Mouse (Mus musculus): ENCODE measurements at regions not wholly inside any gene's neighbourhood (a gene's known extent, or its start where the extent isn't known, plus 50 kb on each side); places are given as distances from the start of the nearest gene placed in this dataset.

GRCm38 (mm10) chr6:139108263-139108662 is 393.5 kb downstream of the Rergl start:
- ATAC-seq (no peak), DNase-seq (ENCODE audit: low spot score) (no peak)

GRCm38 (mm10) chr6:139103397-139103796 is 398.4 kb downstream of the Rergl start:
- Histone ChIP-seq H3K27ac (ENCODE audit: low read length) (no peak overlapping the region), H3K4me3 (ENCODE audit: low read depth, low read length) (no peak overlapping the region), H3K36me3 (ENCODE audit: insufficient read depth, low read length) (no peaks in the 10 kb centered on the region), H3K9me3 (ENCODE audit: low read length) (no peaks in the 10 kb centered on the region), H3K27me3 (replicated peaks; ENCODE audit: insufficient read depth, low read length) (no peaks in the 10 kb centered on the region), H3K4me1 (ENCODE audit: insufficient read depth, low read depth, low read length) (no peaks in the 10 kb centered on the region), H3K9ac (replicated peaks; ENCODE audit: low read depth) (no peak overlapping the region), H3K4me2 (replicated peaks; ENCODE audit: low read depth, low read length) (no peak overlapping the region)
- TF ChIP-seq CTCF (IDR thresholded peaks at IDR 0.05) (no peak), EP300 (IDR thresholded peaks at IDR 0.05) (no peak)
- ATAC-seq, result no peak
- DNase-seq (ENCODE audit: low spot score), result no peak
- WGBS, result 65% methylated on average over 3 of the region's 3 CpGs

More at GRCm38 (mm10) chr6:139108263-139108662, 393.5 kb downstream of the Rergl start:
- TF ChIP-seq CTCF (IDR thresholded peaks at IDR 0.05) (no peak), EP300 (IDR thresholded peaks at IDR 0.05) (no peak)
- WGBS, result 52% methylated on average over 6 of the region's 6 CpGs
- H3K4me2 ChIP-seq (replicated peaks; ENCODE audit: low read depth, low read length), result no peak overlapping the region
- H3K4me3 ChIP-seq (ENCODE audit: low read depth, low read length), result no peak overlapping the region
- no peaks in the 10 kb centered on the region for H3K36me3 ChIP-seq (ENCODE audit: insufficient read depth, low read length)
- no peak overlapping the region for H3K27ac ChIP-seq (ENCODE audit: low read length)
- H3K9ac ChIP-seq (replicated peaks; ENCODE audit: low read depth), result no peak overlapping the region
- H3K4me1 ChIP-seq (ENCODE audit: insufficient read depth, low read depth, low read length), result no peaks in the 10 kb centered on the region
- H3K27me3 ChIP-seq (replicated peaks; ENCODE audit: insufficient read depth, low read length), result no peaks in the 10 kb centered on the region
- H3K9me3 ChIP-seq (ENCODE audit: low read length), result no peaks in the 10 kb centered on the region

- Histone ChIP-seq H3K27ac (ENCODE audit: low read length) (no peak overlapping the region), H3K4me3 (ENCODE audit: low read depth, low read length) (no peak overlapping the region), H3K36me3 (ENCODE audit: insufficient read depth, low read length) (no peaks in the 10 kb centered on the region), H3K4me2 (replicated peaks; ENCODE audit: low read depth, low read length) (no peak overlapping the region), H3K4me1 (ENCODE audit: insufficient read depth, low read depth, low read length) (no peaks in the 10 kb centered on the region), H3K9me3 (ENCODE audit: low read length) (no peaks in the 10 kb centered on the region), H3K27me3 (replicated peaks; ENCODE audit: insufficient read depth, low read length) (no peaks in the 10 kb centered on the region), H3K9ac (replicated peaks; ENCODE audit: low read depth) (no peak overlapping the region)
- ATAC-seq (no peak), DNase-seq (ENCODE audit: low spot score) (no peak)
- 81% methylated on average over 11 of the region's 11 CpGs for WGBS
- TF ChIP-seq EP300 (IDR thresholded peaks at IDR 0.05), result no peak
- TF ChIP-seq CTCF (IDR thresholded peaks at IDR 0.05), result no peak
Observed at GRCm38 (mm10) chr6:139099273-139099672, 402.5 kb downstream of the Rergl start.

GRCm38 (mm10) chr6:139075433-139075832 is 417.1 kb upstream of the Igbp1b start:
- DNase-seq (ENCODE audit: low spot score) (no peak), ATAC-seq (no peak)
- H3K27ac ChIP-seq (ENCODE audit: low read length), result no peak overlapping the region
- no peak overlapping the region for H3K4me3 ChIP-seq (ENCODE audit: low read depth, low read length)
- no peaks in the 10 kb centered on the region for H3K4me1 ChIP-seq (ENCODE audit: insufficient read depth, low read depth, low read length)
- no peak overlapping the region for H3K9ac ChIP-seq (replicated peaks; ENCODE audit: low read depth)
- TF ChIP-seq EP300 (IDR thresholded peaks at IDR 0.05) (no peak), CTCF (IDR thresholded peaks at IDR 0.05) (no peak)
- H3K36me3 ChIP-seq (ENCODE audit: insufficient read depth, low read length), result no peaks in the 10 kb centered on the region
- 58% methylated on average over 4 of the region's 4 CpGs for WGBS
- no peaks in the 10 kb centered on the region for H3K9me3 ChIP-seq (ENCODE audit: low read length)
- no peaks in the 10 kb centered on the region for H3K27me3 ChIP-seq (replicated peaks; ENCODE audit: insufficient read depth, low read length)
- no peak overlapping the region for H3K4me2 ChIP-seq (replicated peaks; ENCODE audit: low read depth, low read length)

GRCm38 (mm10) chr6:139027696-139028095 is 369.4 kb upstream of the Igbp1b start:
- no peak for DNase-seq (ENCODE audit: low spot score)
- ATAC-seq, result no peak
- no peak overlapping the region for H3K27ac ChIP-seq (ENCODE audit: low read length)
- H3K27me3 ChIP-seq (replicated peaks; ENCODE audit: insufficient read depth, low read length), result no peaks in the 10 kb centered on the region
- TF ChIP-seq EP300 (IDR thresholded peaks at IDR 0.05) (no peak), CTCF (IDR thresholded peaks at IDR 0.05) (no peak)
- H3K9ac ChIP-seq (replicated peaks; ENCODE audit: low read depth), result no peak overlapping the region
- H3K9me3 ChIP-seq (ENCODE audit: low read length), result no peaks in the 10 kb centered on the region
- no peaks in the 10 kb centered on the region for H3K36me3 ChIP-seq (ENCODE audit: insufficient read depth, low read length)
- H3K4me1 ChIP-seq (ENCODE audit: insufficient read depth, low read depth, low read length), result no peaks in the 10 kb centered on the region
- H3K4me2 ChIP-seq (replicated peaks; ENCODE audit: low read depth, low read length), result no peak overlapping the region
- 53% methylated on average over 3 of the region's 3 CpGs for WGBS
- no peak overlapping the region for H3K4me3 ChIP-seq (ENCODE audit: low read depth, low read length)

GRCm38 (mm10) chr6:139014526-139014925 is 356.2 kb upstream of the Igbp1b start:
- no peaks in the 10 kb centered on the region for H3K9me3 ChIP-seq (ENCODE audit: low read length)
- ATAC-seq, result no peak
- no peak for DNase-seq (ENCODE audit: low spot score)
- 79% methylated on average over 4 of the region's 4 CpGs for WGBS
- H3K9ac ChIP-seq (replicated peaks; ENCODE audit: low read depth), result no peak overlapping the region
- no peak overlapping the region for H3K27ac ChIP-seq (ENCODE audit: low read length)
- no peaks in the 10 kb centered on the region for H3K36me3 ChIP-seq (ENCODE audit: insufficient read depth, low read length)
- TF ChIP-seq EP300 (IDR thresholded peaks at IDR 0.05) (no peak), CTCF (IDR thresholded peaks at IDR 0.05) (no peak)
- H3K4me3 ChIP-seq (ENCODE audit: low read depth, low read length), result no peak overlapping the region
- H3K27me3 ChIP-seq (replicated peaks; ENCODE audit: insufficient read depth, low read length), result no peaks in the 10 kb centered on the region
- H3K4me1 ChIP-seq (ENCODE audit: insufficient read depth, low read depth, low read length), result no peaks in the 10 kb centered on the region
- H3K4me2 ChIP-seq (replicated peaks; ENCODE audit: low read depth, low read length), result no peak overlapping the region

- Histone ChIP-seq H3K4me1 (ENCODE audit: insufficient read depth, low read depth, low read length) (no peaks in the 10 kb centered on the region), H3K36me3 (ENCODE audit: insufficient read depth, low read length) (no peaks in the 10 kb centered on the region), H3K9me3 (ENCODE audit: low read length) (no peaks in the 10 kb centered on the region), H3K4me2 (replicated peaks; ENCODE audit: low read depth, low read length) (no peak overlapping the region), H3K27ac (ENCODE audit: low read length) (no peak overlapping the region), H3K4me3 (ENCODE audit: low read depth, low read length) (no peak overlapping the region), H3K9ac (replicated peaks; ENCODE audit: low read depth) (no peak overlapping the region), H3K27me3 (replicated peaks; ENCODE audit: insufficient read depth, low read length) (no peaks in the 10 kb centered on the region)
- TF ChIP-seq EP300 (IDR thresholded peaks at IDR 0.05), result no peak
- no peak for TF ChIP-seq CTCF (IDR thresholded peaks at IDR 0.05)
- no peak for ATAC-seq
- DNase-seq (ENCODE audit: low spot score), result no peak
- WGBS, result 68% methylated on average over 4 of the region's 4 CpGs
Observed at GRCm38 (mm10) chr6:139010501-139010900, 352.2 kb upstream of the Igbp1b start.

Data from lung, postnatal 0 days (tissue).